Mouse (Mus musculus) liver (tissue): ENCODE measurements around the gene Olfr872.
"Not testable (repeated sequence)": the region's sequence is repeated elsewhere in the genome, so short reads cannot be mapped to it uniquely, and the experiment has no call there.

Source experiments
- DNase-seq: peaks from one replicate; pipeline ENCODE4 v3.0.0-alpha.2; 2020; ENCODE audit warnings: mixed read lengths

Gene Olfr872

GRCm38 (mm10) chr9:20236819-20237218, at the start of gene Olfr872:
Olfr872 (plus strand) TSS chr9:20237119.
- no peak for DNase-seq

- DNase-seq, result no peak
These were observed 34.8 kb upstream of the Olfr872 start for GRCm38 (mm10) chr9:20202131-20202530.

GRCm38 (mm10) chr9:20203413-20203984, 33.4 kb upstream of the Olfr872 start:
- not testable (repeated sequence) for DNase-seq

- no peak for DNase-seq
These were observed 26.1 kb upstream of the Olfr872 start for GRCm38 (mm10) chr9:20210812-20211211.

GRCm38 (mm10) chr9:20211477-20211876, 25.4 kb upstream of the Olfr872 start:
- no peak for DNase-seq

- DNase-seq, result no peak
These were observed 25.0 kb upstream of the Olfr872 start, which contains the start of gene Olfr871 for GRCm38 (mm10) chr9:20211907-20212306. Olfr871 (plus strand) TSS chr9:20212207.

GRCm38 (mm10) chr9:20237378-20237777, 459 bp downstream of the Olfr872 start:
- no peak for DNase-seq

GRCm38 (mm10) chr9:20282051-20282450, 45.1 kb downstream of the Olfr872 start, which contains the start of gene Olfr39:
Olfr39 (plus strand) TSS chr9:20282351.
- no peak for DNase-seq

GRCm38 (mm10) chr9:20295562-20295961, 58.6 kb downstream of the Olfr872 start:
- DNase-seq, result not testable (repeated sequence)

- no peak for DNase-seq
These were observed 61.3 kb downstream of the Olfr872 start, which contains the start of gene Olfr873 for GRCm38 (mm10) chr9:20298232-20298631. Olfr873 (plus strand) TSS chr9:20298532.
